Comparison of ENCODE assay signal across 11 mouse cellular contexts in the genomic region with DNA sequence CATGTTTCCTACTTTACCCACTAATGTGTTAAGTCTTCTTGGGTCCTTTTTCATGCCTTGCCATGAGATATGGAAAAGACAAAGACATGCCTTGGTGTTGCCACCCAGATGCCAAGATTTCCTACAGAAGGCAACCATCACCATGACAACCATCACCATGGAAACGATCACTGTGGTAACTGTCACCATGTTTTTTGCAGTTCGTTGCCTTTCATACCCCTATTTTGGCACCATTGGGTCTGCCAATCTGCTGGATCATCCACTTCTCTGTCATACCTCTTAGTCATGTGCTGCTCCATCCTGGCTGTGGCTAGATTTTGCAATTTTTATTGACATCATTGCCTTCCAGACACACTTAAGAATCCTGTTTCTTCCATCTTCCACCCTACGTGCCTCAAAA.
DNase-seq lines count a peak whose midpoint lies in the region; ATAC-seq lines count a peak whose summit lies in the region.
"Had no signal": no experiment of that assay in that cellular context is flagged by ENCODE, and none has a peak within 500 bp of the region (broad histone marks: within the 10 kb centered on the region; RNA-seq: fewer than 3 reads in every experiment).

No protein-coding gene starts in this region.

- no peaks in the 10 kb centered on the region for H3K36me3 ChIP-seq in neural tube, embryonic 15.5 days
- no peaks in the 10 kb centered on the region for H3K36me3 ChIP-seq in intestine, embryonic 16.5 days (ENCODE audit: control insufficient read depth, insufficient read depth, low read length)
- H3K36me3 ChIP-seq: heart, embryonic 15.5 days had no signal

- no peaks in the 10 kb centered on the region for H3K27me3 ChIP-seq in neural tube, embryonic 15.5 days (replicated peaks)
- no peaks in the 10 kb centered on the region for H3K27me3 ChIP-seq in intestine, embryonic 16.5 days (replicated peaks; ENCODE audit: control insufficient read depth, insufficient read depth, low read length)
- H3K27me3 ChIP-seq: CH12.LX; heart, embryonic 15.5 days; megakaryocyte, embryonic 14.5 days had no signal

- no peaks in the 10 kb centered on the region for H3K9me3 ChIP-seq in neural tube, embryonic 15.5 days (replicated peaks)
- no peaks in the 10 kb centered on the region for H3K9me3 ChIP-seq in intestine, embryonic 16.5 days (ENCODE audit: control insufficient read depth, low read length)
- H3K9me3 ChIP-seq: heart, embryonic 15.5 days had no signal

- no peak overlapping the region for H3K4me3 ChIP-seq in neural tube, embryonic 15.5 days (replicated peaks)
- no peak overlapping the region for H3K4me3 ChIP-seq in intestine, embryonic 16.5 days (ENCODE audit: low read length)
- H3K4me3 ChIP-seq: heart, embryonic 15.5 days; megakaryocyte, embryonic 14.5 days had no signal

- 51% methylated on average over 3 of the region's 3 CpGs for WGBS in neural tube, embryonic 15.5 days
- 80% methylated on average over 3 of the region's 3 CpGs for WGBS in intestine, embryonic 16.5 days

- no peak overlapping the region for H3K4me2 ChIP-seq in neural tube, embryonic 15.5 days
- H3K4me2 ChIP-seq in intestine, embryonic 16.5 days (ENCODE audit: low read depth, low read length) = no peak overlapping the region
- H3K4me2 ChIP-seq: heart, embryonic 15.5 days had no signal

- peak; percentile 36 for DNase-seq in neural tube, embryonic 10.5 days (ENCODE audit: extremely low spot score, low spot score)
- peak; percentile 42 to 83 for DNase-seq in frontal cortex, postnatal 36 days (ENCODE audit: low spot score in 2 of 2)
- peak; percentile 68 to 77 for DNase-seq in left cerebral cortex, postnatal 10 days (ENCODE audit: extremely low spot score in 1 of 2, low spot score in 2 of 2)
- no peak for DNase-seq in adrenal gland, adult (ENCODE audit: inconsistent age in 2 of 2, low spot score in 1 of 2)
- no peak for DNase-seq in cerebellum, adult 9-10 months
- DNase-seq in kidney, postnatal 10 days = no peak

- H3K27ac ChIP-seq in neural tube, embryonic 15.5 days (replicated peaks) = no peak overlapping the region
- no peak overlapping the region for H3K27ac ChIP-seq in intestine, embryonic 16.5 days (ENCODE audit: low read length)
- H3K27ac ChIP-seq: heart, embryonic 15.5 days had no signal

- no peak overlapping the region for H3K9ac ChIP-seq in neural tube, embryonic 15.5 days (replicated peaks)
- no peak overlapping the region for H3K9ac ChIP-seq in intestine, embryonic 16.5 days (ENCODE audit: low read depth, low read length)
- H3K9ac ChIP-seq: heart, embryonic 15.5 days had no signal

- intact Hi-C loops in left cerebral cortex, postnatal 10 days (cut with DNase I) = no loop called here

- H3K4me1 ChIP-seq in neural tube, embryonic 15.5 days = 0 out of 2 replicates have a peak, but pooled peaks cover 4% of the 10 kb centered on the region
- no peaks in the 10 kb centered on the region for H3K4me1 ChIP-seq in intestine, embryonic 16.5 days (ENCODE audit: control insufficient read depth, insufficient read depth, low read length)
- H3K4me1 ChIP-seq: heart, embryonic 15.5 days; megakaryocyte, embryonic 14.5 days had no signal

- ATAC-seq in neural tube, embryonic 15.5 days (ENCODE audit: low FRiP score) = no peak
- no peak for ATAC-seq in intestine, embryonic 16.5 days

Comparison
In these comparisons a context has a peak if more than half of its experiments do, and no peak if none do; other contexts are left out.
1. DNase-seq: peak in neural tube, embryonic 10.5 days (single experiment), frontal cortex, postnatal 36 days (2 of 2) and left cerebral cortex, postnatal 10 days (2 of 2); none in adrenal gland, adult (0 of 2), cerebellum, adult 9-10 months (single experiment) and kidney, postnatal 10 days (single experiment).